ENCODE assay signal across 10 mouse cellular contexts in the genomic region with DNA sequence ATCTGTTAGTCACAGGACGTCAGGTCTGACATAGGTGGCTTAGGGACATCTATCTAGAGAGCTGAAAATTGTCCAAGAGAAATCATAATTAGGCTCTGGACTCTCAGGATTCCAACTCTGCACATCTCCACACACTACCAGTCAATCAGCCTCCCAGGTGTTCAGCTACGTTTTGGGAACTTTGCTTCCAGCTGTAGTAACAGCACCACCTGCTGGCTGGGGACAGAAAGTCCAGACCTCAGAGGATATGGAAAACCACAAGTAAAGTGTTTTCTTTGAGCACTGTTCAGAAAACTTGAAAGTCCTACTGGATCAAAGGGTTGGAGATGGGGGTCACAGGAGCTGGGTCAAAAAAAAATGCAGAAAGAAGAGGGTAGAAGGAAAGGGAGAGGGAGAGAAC. TPM values are rescaled to one million over a fixed set of nuclear protein-coding genes. Genes with fewer than 3 reads are reported as not detected.
DNase-seq lines count a peak whose midpoint lies in the region; ATAC-seq and TF ChIP-seq lines count a peak whose summit lies in the region.
"Had no signal": no experiment of that assay in that cellular context is flagged by ENCODE, and none has a peak within 500 bp of the region (broad histone marks: within the 10 kb centered on the region; RNA-seq: fewer than 3 reads in every experiment).

No protein-coding gene starts in this region.

- no peaks in the 10 kb centered on the region for H3K4me1 ChIP-seq in CH12.LX (ENCODE audit: control insufficient read depth in 1 of 2, insufficient read depth in 2 of 2)
- H3K4me1 ChIP-seq in embryonic facial prominence, embryonic 10.5 days = no peaks in the 10 kb centered on the region
- H3K4me1 ChIP-seq in limb, embryonic 14.5 days (ENCODE audit: control insufficient read depth, insufficient read depth, low read length) = no peaks in the 10 kb centered on the region
- no peaks in the 10 kb centered on the region for H3K4me1 ChIP-seq in spleen, adult 2 months (ENCODE audit: control insufficient read depth, insufficient read depth, insufficient read length)
- H3K4me1 ChIP-seq: lung, embryonic 15.5 days had no signal

- peak; percentile 84 for TF ChIP-seq RAD21 in CH12.LX (IDR thresholded peaks at IDR 0.05; ENCODE audit: low read depth, low read length)

- no peak for TF ChIP-seq POLR2A in CH12.LX (IDR thresholded peaks at IDR 0.05; ENCODE audit: low read depth, low read length)
- TF ChIP-seq POLR2A in limb, embryonic 14.5 days (IDR thresholded peaks at IDR 0.05; ENCODE audit: borderline replicate concordance, extremely low read depth, insufficient read depth, insufficient read length) = no peak
- TF ChIP-seq POLR2A in spleen, adult 2 months (IDR thresholded peaks at IDR 0.05; ENCODE audit: low read depth, low read length) = no peak

- H3K4me3 ChIP-seq in CH12.LX (replicated peaks in 1 of 3; ENCODE audit: low read depth in 2 of 3, low read length in 2 of 3, poor library complexity in 1 of 3) = no peak overlapping the region
- H3K4me3 ChIP-seq in embryonic facial prominence, embryonic 10.5 days = no peak overlapping the region
- H3K4me3 ChIP-seq in limb, embryonic 14.5 days (replicated peaks; ENCODE audit: low read length) = no peak overlapping the region
- H3K4me3 ChIP-seq in spleen, adult 2 months (ENCODE audit: extremely low read depth, insufficient read depth, insufficient read length) = no peak overlapping the region
- H3K4me3 ChIP-seq: lung, embryonic 15.5 days had no signal

- no peak overlapping the region for H3K4me2 ChIP-seq in CH12.LX (ENCODE audit: insufficient read depth, low read depth, poor library complexity, severe bottlenecking)
- H3K4me2 ChIP-seq in limb, embryonic 14.5 days (replicated peaks; ENCODE audit: low read depth, low read length, severe bottlenecking) = no peak overlapping the region
- H3K4me2 ChIP-seq: lung, embryonic 15.5 days had no signal

- 23% methylated on average over 2 of the region's 2 CpGs for whole genome bisulfite sequencing in embryonic facial prominence, embryonic 10.5 days
- WGBS in limb, embryonic 14.5 days = 27% methylated on average over 2 of the region's 2 CpGs
- 30% methylated on average over 2 of the region's 2 CpGs for WGBS in spleen, adult 2 months

- DNase-seq in layer of hippocampus, postnatal 10 days (ENCODE audit: low spot score in 2 of 2) = peak; percentile 18 to 45
- no peak for DNase-seq in layer of hippocampus, postnatal 36 days
- DNase-seq in CH12.LX (ENCODE audit: extremely low read depth) = no peak
- DNase-seq in NIH3T3 (ENCODE audit: low read depth) = peak; percentile 63
- peak; percentile 36 for DNase-seq in embryonic facial prominence, embryonic 10.5 days (ENCODE audit: low spot score)
- DNase-seq in limb, embryonic 14.5 days (ENCODE audit: low spot score) = peak; percentile 21
- peak in 1 of 2 experiments; percentile 29 for DNase-seq in spleen, adult 2 months (ENCODE audit: low read depth in 1 of 2, low spot score in 2 of 2)

- no peaks in the 10 kb centered on the region for H3K36me3 ChIP-seq in CH12.LX (replicated peaks in 1 of 2; ENCODE audit: control insufficient read depth in 1 of 2, insufficient read depth in 1 of 2, low read length in 1 of 2)
- H3K36me3 ChIP-seq in embryonic facial prominence, embryonic 10.5 days (replicated peaks) = no peaks in the 10 kb centered on the region
- no peaks in the 10 kb centered on the region for H3K36me3 ChIP-seq in limb, embryonic 14.5 days (ENCODE audit: control insufficient read depth, insufficient read depth, low read length)
- H3K36me3 ChIP-seq in spleen, adult 2 months (ENCODE audit: control insufficient read depth, insufficient read depth, low read length) = no peaks in the 10 kb centered on the region
- H3K36me3 ChIP-seq: lung, embryonic 15.5 days had no signal

- no peaks in the 10 kb centered on the region for H3K27me3 ChIP-seq in CH12.LX (replicated peaks)
- H3K27me3 ChIP-seq in embryonic facial prominence, embryonic 10.5 days (replicated peaks; ENCODE audit: low read depth, poor library complexity, severe bottlenecking) = no peaks in the 10 kb centered on the region
- H3K27me3 ChIP-seq in limb, embryonic 14.5 days (ENCODE audit: control insufficient read depth, insufficient read depth, low read length) = no peaks in the 10 kb centered on the region
- H3K27me3 ChIP-seq in spleen, adult 2 months (ENCODE audit: control insufficient read depth, insufficient read depth, low read length) = no peaks in the 10 kb centered on the region
- H3K27me3 ChIP-seq: lung, embryonic 15.5 days had no signal

- H3K27ac ChIP-seq in CH12.LX (ENCODE audit: insufficient read depth, low read depth) = no peak overlapping the region
- no peak overlapping the region for H3K27ac ChIP-seq in embryonic facial prominence, embryonic 10.5 days (replicated peaks)
- no peak overlapping the region for H3K27ac ChIP-seq in limb, embryonic 14.5 days (replicated peaks; ENCODE audit: low read depth, low read length)
- no peak overlapping the region for H3K27ac ChIP-seq in spleen, adult 2 months (ENCODE audit: insufficient read depth, low read length)
- H3K27ac ChIP-seq: lung, embryonic 15.5 days had no signal

- H3K9me3 ChIP-seq in CH12.LX (replicated peaks; ENCODE audit: low read length) = no peaks in the 10 kb centered on the region
- H3K9me3 ChIP-seq in embryonic facial prominence, embryonic 10.5 days = no peaks in the 10 kb centered on the region
- H3K9me3 ChIP-seq in limb, embryonic 14.5 days (ENCODE audit: control insufficient read depth, low read length) = no peaks in the 10 kb centered on the region
- H3K9me3 ChIP-seq: lung, embryonic 15.5 days had no signal

- in situ Hi-C loops in CH12.LX (cut with MboI; ENCODE audit: low pct_ligation_motif_present, low pct_unique_long_range_greater_than_20kb, low sequenced_read_pairs) = no loop called here

- dilution Hi-C loops in CH12.LX (cut with MboI; ENCODE audit: extremely low pct_ligation_motif_present, extremely low pct_unique_long_range_greater_than_20kb, low sequenced_read_pairs) = no loop called here

- H3K9ac ChIP-seq in CH12.LX (ENCODE audit: insufficient read depth, low read depth) = no peak overlapping the region
- H3K9ac ChIP-seq in limb, embryonic 14.5 days (ENCODE audit: low read depth, low read length, severe bottlenecking) = no peak overlapping the region
- H3K9ac ChIP-seq: lung, embryonic 15.5 days had no signal

- TF ChIP-seq CTCF in CH12.LX (conservative IDR thresholded peaks at IDR 0.05 in 1 of 2, IDR thresholded peaks at IDR 0.05 in 1 of 2; ENCODE audit: low read depth in 2 of 2, low read length in 2 of 2) = peak; percentile 42 to 83; a peak in 3 of 4 replicates
- TF ChIP-seq CTCF in spleen, adult 2 months (IDR thresholded peaks at IDR 0.05; ENCODE audit: extremely low read depth, insufficient read depth, insufficient read length, insufficient replicate concordance) = peak; percentile 37; the same call in 1 of the 2 replicates

- no peak for ATAC-seq in limb, embryonic 14.5 days (ENCODE audit: low FRiP score, low read depth)
- ATAC-seq in erythroid progenitor cell, adult 5-6 weeks (replicated peaks; ENCODE audit: low FRiP score, poor library complexity, severe bottlenecking) = no peak

- TF ChIP-seq EP300 in CH12.LX (IDR thresholded peaks at IDR 0.05; ENCODE audit: low read length) = no peak

- no peaks in the 10 kb centered on the region for H3K79me2 ChIP-seq in CH12.LX (replicated peaks; ENCODE audit: control insufficient read depth, extremely low read depth, insufficient read depth, poor library complexity, severe bottlenecking)

TF ChIP-seq in CH12.LX, 34 proteins besides CTCF, POLR2A, EP300 and RAD21 (continues in another document):
- TF ChIP-seq E2F4 (IDR thresholded peaks at IDR 0.05; ENCODE audit: insufficient replicate concordance, low read depth, low read length) = no peak
- no peak for TF ChIP-seq USF2 (conservative IDR thresholded peaks at IDR 0.05; ENCODE audit: low read depth, low read length)

RNA-seq across cellular contexts. Expression of gene Prkx, which starts 12.5 kb away (rescaled TPM):
- 10 to 100 TPM; 15.1 to 17.1 TPM for total RNA-seq in layer of hippocampus, postnatal 10 days (2021)
- total RNA-seq in layer of hippocampus, postnatal 36 days (2021) = 10 to 100 TPM; 12.7 to 13.7 TPM
- total RNA-seq in CH12.LX (2012; rRNA removed) (10.4 and 10.9 TPM in 2 replicates), CH12.LX (2014; rRNA removed) (11.5 and 13.0 TPM in 2 replicates)
- polyA plus RNA-seq in CH12.LX (2012; ENCODE audit: insufficient read length, low read depth) = 12.0 and 15.2 TPM in 2 replicates
- 14.6 and 16.1 TPM in 2 replicates for polyA plus RNA-seq in embryonic facial prominence, embryonic 10.5 days (2016; fragmentation: Nextera tagmentation; extraction: Ambion mirVana)
- 9.1 and 9.3 TPM in 2 replicates for polyA plus RNA-seq in limb, embryonic 14.5 days (2012; rRNA removed)
- 10.6 and 11.7 TPM in 2 replicates for polyA plus RNA-seq in limb, embryonic 14.5 days (2014; fragmentation: Nextera tagmentation; extraction: Ambion mirVana)
- polyA plus RNA-seq in spleen, adult 2 months (2012; rRNA removed) = 7.0 and 10.7 TPM in 2 replicates
- total RNA-seq in erythroid progenitor cell, adult 5-6 weeks (2015; ENCODE audit: low replicate concordance) = 3.6 and 4.6 TPM in 2 replicates
- total RNA-seq in erythroid progenitor cell, adult 5-6 weeks (2017; ENCODE audit: low replicate concordance) = 1.2 and 3.0 TPM in 2 replicates

RNA-seq across cellular contexts. Expression of gene Pbsn, which starts 44.8 kb away (rescaled TPM):
- not detected for total RNA-seq in layer of hippocampus, postnatal 10 days (2021)
- not detected for total RNA-seq in layer of hippocampus, postnatal 36 days (2021)
- total RNA-seq in CH12.LX (2012; rRNA removed) (not detected in 2 replicates), CH12.LX (2014; rRNA removed) (not detected in 2 replicates)
- polyA plus RNA-seq in CH12.LX (2012; ENCODE audit: insufficient read length, low read depth) = not detected in 2 replicates
- not detected in 2 replicates for polyA plus RNA-seq in embryonic facial prominence, embryonic 10.5 days (2016; fragmentation: Nextera tagmentation; extraction: Ambion mirVana)
- not detected in 2 replicates for polyA plus RNA-seq in limb, embryonic 14.5 days (2012; rRNA removed)
- polyA plus RNA-seq in limb, embryonic 14.5 days (2014; fragmentation: Nextera tagmentation; extraction: Ambion mirVana) = not detected in 2 replicates
- not detected in 2 replicates for polyA plus RNA-seq in spleen, adult 2 months (2012; rRNA removed)
- not detected in 2 replicates for total RNA-seq in erythroid progenitor cell, adult 5-6 weeks (2015; ENCODE audit: low replicate concordance)
- total RNA-seq in erythroid progenitor cell, adult 5-6 weeks (2017; ENCODE audit: low replicate concordance) = not detected in 2 replicates
- polyA plus RNA-seq: frontal cortex, adult 2 months; lung, embryonic 15.5 days had no signal

RNA-seq across cellular contexts. Expression of gene Gm14744, which starts 56.0 kb away (rescaled TPM):
- not detected for total RNA-seq in layer of hippocampus, postnatal 10 days (2021)
- total RNA-seq in layer of hippocampus, postnatal 36 days (2021) = not detected
- not detected in 2 replicates for total RNA-seq in CH12.LX (2012; rRNA removed)
- not detected in 2 replicates for total RNA-seq in CH12.LX (2014; rRNA removed)
- polyA plus RNA-seq in CH12.LX (2012; ENCODE audit: insufficient read length, low read depth) = not detected in 2 replicates
- not detected in 2 replicates for polyA plus RNA-seq in embryonic facial prominence, embryonic 10.5 days (2016; fragmentation: Nextera tagmentation; extraction: Ambion mirVana)
- polyA plus RNA-seq in limb, embryonic 14.5 days (2012; rRNA removed) = not detected in 2 replicates
- polyA plus RNA-seq in limb, embryonic 14.5 days (2014; fragmentation: Nextera tagmentation; extraction: Ambion mirVana) = not detected in 2 replicates
- polyA plus RNA-seq in spleen, adult 2 months (2012; rRNA removed) = not detected in 2 replicates
- total RNA-seq in erythroid progenitor cell, adult 5-6 weeks (2015; ENCODE audit: low replicate concordance) = not detected in 2 replicates
- not detected in 2 replicates for total RNA-seq in erythroid progenitor cell, adult 5-6 weeks (2017; ENCODE audit: low replicate concordance)
- polyA plus RNA-seq: frontal cortex, adult 2 months; lung, embryonic 15.5 days had no signal

Comparison
In these comparisons a context has a peak if more than half of its experiments do, and no peak if none do; other contexts are left out.
1. DNase-seq: peak in layer of hippocampus, postnatal 10 days (2 of 2), NIH3T3 (single experiment), embryonic facial prominence, embryonic 10.5 days (single experiment) and limb, embryonic 14.5 days (single experiment); none in layer of hippocampus, postnatal 36 days (0 of 2) and CH12.LX (single experiment).